Mouse (Mus musculus) gastrocnemius, adult 18-20 months (tissue): ENCODE data around the gene Jph4. TPM values are rescaled to one million over a fixed set of nuclear protein-coding genes. Genes with fewer than 3 reads are reported as not detected.

Experiments
- DNase-seq: peaks from one replicate; pipeline ENCODE4 v3.0.0; 2021; ENCODE audit warnings: low spot score
- total RNA-seq, 2 experiments: library from RNA; stranded (reverse); gene quantifications; 2 replicates each; pipeline ENCODE4 v1.2.3; 2021

Gene Jph4
- total RNA-seq, 2 experiments from 2014 or later = 0.07 to 0.11 TPM

- no peak for DNase-seq
Observed at GRCm38 (mm10) chr14:55064481-55065370, 52.0 kb downstream of the Jph4 start.

- no peak for DNase-seq
Observed at GRCm38 (mm10) chr14:55063581-55064381, 53.0 kb downstream of the Jph4 start.

- no peak for DNase-seq
Observed at GRCm38 (mm10) chr14:55063117-55063516, 53.6 kb downstream of the Jph4 start.

- no peak for DNase-seq
Observed at GRCm38 (mm10) chr14:55062626-55063025, 54.1 kb downstream of the Jph4 start.

GRCm38 (mm10) chr14:55061845-55062244 is 54.9 kb downstream of the Jph4 start:
- DNase-seq = no peak

GRCm38 (mm10) chr14:55059931-55060330 is 56.8 kb downstream of the Jph4 start:
- DNase-seq = no peak

GRCm38 (mm10) chr14:55059009-55059408 is 57.7 kb downstream of the Jph4 start:
- DNase-seq = no peak

Other genes starting within 250 kb of the Jph4 start
- 1 to 10 TPM; 4.3 to 5.1 TPM for gene Homez, start 246.0 kb downstream of the Jph4 start, total RNA-seq
- 1 to 10 TPM; 2.4 to 4.5 TPM for gene Ppp1r3e, start 239.4 kb downstream of the Jph4 start, total RNA-seq
- gene Bcl2l2, start 233.6 kb downstream of the Jph4 start, total RNA-seq = 10 to 100 TPM; 22.3 to 27.3 TPM
- 1 to 10 TPM; 2.9 to 3.0 TPM for gene Gm20521, start 233.5 kb downstream of the Jph4 start, total RNA-seq
- 10 to 100 TPM; 46.1 to 51.0 TPM for gene Pabpn1, start 224.4 kb downstream of the Jph4 start, total RNA-seq
- 1 to 10 TPM; 1.2 to 1.3 TPM for gene Slc22a17, start 203.8 kb downstream of the Jph4 start, total RNA-seq
- gene Efs, start 190.8 kb downstream of the Jph4 start, total RNA-seq = 1 to 10 TPM in 1 of 2 experiments, under 1 TPM in 1; 0.78 to 1.5 TPM
- gene Il25, start 184.2 kb downstream of the Jph4 start, total RNA-seq = not detected
- under 1 TPM in 1 of 2 experiments, not detected in 1; 0.50 TPM for gene Cmtm5, start 180.7 kb downstream of the Jph4 start, total RNA-seq
- 100 to 1,000 TPM; 174 to 189 TPM for gene Myh6, start 150.0 kb downstream of the Jph4 start, total RNA-seq
- gene Gm17428, start 140.0 kb downstream of the Jph4 start, total RNA-seq = not detected
- 100 to 1,000 TPM; 739 to 933 TPM for gene Myh7, start 122.3 kb downstream of the Jph4 start, total RNA-seq
- 10 to 100 TPM; 18.4 to 19.0 TPM for gene Ngdn, start 101.5 kb downstream of the Jph4 start, total RNA-seq
- gene Zfhx2, start 24.6 kb downstream of the Jph4 start, total RNA-seq = 1 to 10 TPM; 4.9 to 5.6 TPM
- gene Thtpa, start 22.2 kb downstream of the Jph4 start, total RNA-seq = 10 to 100 TPM; 12.1 to 14.8 TPM
- 1 to 10 TPM; 4.2 to 4.9 TPM for gene Ap1g2, start 10.3 kb downstream of the Jph4 start, total RNA-seq
- gene Dhrs2, start 105.1 kb upstream of the Jph4 start, total RNA-seq = not detected